Mouse (Mus musculus) CD4-positive, CD25-positive, alpha-beta regulatory T cell, adult 4 months (primary cell): ENCODE measurements at regions not wholly inside any gene's neighbourhood (a gene's known extent, or its start where the extent isn't known, plus 50 kb on each side); places are given as distances from the start of the nearest gene placed in this dataset.

Experiments
- ATAC-seq: one replicate; pipeline ENCODE4 v1.8.0; 2017

- no peak for ATAC-seq
Measured at GRCm38 (mm10) chr4:105972736-105973135, 183.1 kb downstream of the Gm12728 start.

GRCm38 (mm10) chr4:105973769-105974397 is 184.2 kb downstream of the Gm12728 start:
- ATAC-seq = no peak

GRCm38 (mm10) chr4:105974948-105975347 is 185.3 kb downstream of the Gm12728 start:
- no peak for ATAC-seq

- no peak for ATAC-seq
Measured at GRCm38 (mm10) chr4:105979048-105979447, 189.4 kb downstream of the Gm12728 start.

- no peak for ATAC-seq
Measured at GRCm38 (mm10) chr4:105983018-105983417, 193.3 kb downstream of the Gm12728 start.

- no peak for ATAC-seq
Measured at GRCm38 (mm10) chr4:105987963-105988602, 198.4 kb downstream of the Gm12728 start.

GRCm38 (mm10) chr4:105992581-105993127 is 203.0 kb downstream of the Gm12728 start:
- no peak for ATAC-seq

- no peak for ATAC-seq
Measured at GRCm38 (mm10) chr4:105994390-105994798, 204.7 kb downstream of the Gm12728 start.

- no peak for ATAC-seq
Measured at GRCm38 (mm10) chr4:105996060-105996459, 206.4 kb downstream of the Gm12728 start.

- no peak for ATAC-seq
Measured at GRCm38 (mm10) chr4:105996893-105997630, 207.4 kb downstream of the Gm12728 start.

- ATAC-seq = no peak
Measured at GRCm38 (mm10) chr4:106002516-106002915, 212.8 kb downstream of the Gm12728 start.

GRCm38 (mm10) chr4:106005936-106006335 is 216.3 kb downstream of the Gm12728 start:
- no peak for ATAC-seq

GRCm38 (mm10) chr4:106007334-106008190 is 217.9 kb downstream of the Gm12728 start:
- ATAC-seq = no peak

- ATAC-seq = no peak
Measured at GRCm38 (mm10) chr4:106017065-106017646, 227.5 kb downstream of the Gm12728 start.

- ATAC-seq = no peak
Measured at GRCm38 (mm10) chr4:106018936-106019335, 229.3 kb downstream of the Gm12728 start.

- no peak for ATAC-seq
Measured at GRCm38 (mm10) chr4:106020338-106020737, 230.7 kb downstream of the Gm12728 start.

- no peak for ATAC-seq
Measured at GRCm38 (mm10) chr4:106024591-106024990, 234.9 kb downstream of the Gm12728 start.

- no peak for ATAC-seq
Measured at GRCm38 (mm10) chr4:106025966-106026637, 236.4 kb downstream of the Gm12728 start.

- ATAC-seq = no peak
Measured at GRCm38 (mm10) chr4:106040376-106040775, 250.7 kb downstream of the Gm12728 start.

GRCm38 (mm10) chr4:106042456-106042855 is 252.8 kb downstream of the Gm12728 start:
- no peak for ATAC-seq

- no peak for ATAC-seq
Measured at GRCm38 (mm10) chr4:106043661-106044060, 254.0 kb downstream of the Gm12728 start.
